Mouse (Mus musculus) liver, embryonic 14.5 days (tissue): ENCODE measurements around the gene Lmbrd1. TPM values are rescaled to one million over a fixed set of nuclear protein-coding genes. Genes with fewer than 3 reads are reported as not detected.

Source experiments
- ATAC-seq: fragments of 200-750 bp; cut with Nextera tagmentation; 2 replicates; pipeline ENCODE4 v1.8.0; 2017; ENCODE audit warnings: moderate number of reproducible peaks, mild to moderate bottlenecking, moderate library complexity; ENCODE audit not compliant: insufficient read depth
- DNase-seq, 3 experiments: peaks; one replicate each; pipeline ENCODE4 v3.0.0-alpha.2; 2012 to 2013; ENCODE audit warnings: low read depth in 3 of 3, low spot score in 3 of 3
- H3K27ac ChIP-seq: fragments of 300-500 bp; sonication (generic); 2 replicates; pipeline ENCODE4 v1.5.1; 2014; ENCODE audit warnings: moderate library complexity, mild to moderate bottlenecking, control low read depth, inconsistent platforms
- H3K27me3 ChIP-seq: fragments of 300-500 bp; sonication (generic); 2 replicates; pipeline ENCODE4 v1.6.1; 2014; ENCODE audit warnings: mild to moderate bottlenecking, low read length, moderate library complexity; ENCODE audit not compliant: control insufficient read depth, insufficient read depth
- H3K36me3 ChIP-seq: fragments of 300-500 bp; sonication (generic); replicated peaks from 2 replicates; pipeline ENCODE4 v1.6.1; 2014; ENCODE audit warnings: low read depth; ENCODE audit not compliant: control insufficient read depth, insufficient read depth
- H3K4me1 ChIP-seq, 2 experiments: fragments of 200-500 bp in 1 of 2; fragments of 300-500 bp in 1 of 2; sonication (generic) in 1 of 2; replicated peaks; 2 replicates each; pipeline ENCODE4 v1.6.1; 2012 to 2014; ENCODE audit warnings: antibody characterized with exemption in 1 of 2, inconsistent platforms in 1 of 2, low read length in 1 of 2; ENCODE audit not compliant: control insufficient read depth in 2 of 2, insufficient read depth in 2 of 2
- H3K4me2 ChIP-seq: fragments of 300-500 bp; sonication (generic); 2 replicates; pipeline ENCODE4 v1.6.1; 2014; ENCODE audit warnings: low read depth, mild to moderate bottlenecking, control low read depth, moderate library complexity
- H3K4me3 ChIP-seq, 2 experiments: fragments of 200-500 bp in 1 of 2; fragments of 300-500 bp in 1 of 2; sonication (generic) in 1 of 2; 2 replicates each; pipeline ENCODE4 v1.5.1; 2012 to 2014; ENCODE audit warnings: low read depth in 2 of 2, low read length in 2 of 2, mild to moderate bottlenecking in 2 of 2, control low read depth in 1 of 2, inconsistent platforms in 1 of 2, moderate library complexity in 1 of 2; ENCODE audit not compliant: insufficient read depth in 1 of 2
- H3K9ac ChIP-seq: fragments of 300-500 bp; sonication (generic); replicated peaks from 2 replicates; pipeline ENCODE4 v1.6.1; 2014; ENCODE audit warnings: mild to moderate bottlenecking, control low read depth, moderate library complexity
- H3K9me3 ChIP-seq: fragments of 300-500 bp; sonication (generic); 2 replicates; pipeline ENCODE4 v1.6.1; 2016; ENCODE audit warnings: low read length, mixed read lengths; ENCODE audit not compliant: control insufficient read depth
- CTCF ChIP-seq: IDR thresholded peaks from 2 replicates; pipeline ENCODE4 v1.5.1; 2016; ENCODE audit warnings: antibody characterized with exemption, low read depth, control low read depth
- EP300 ChIP-seq: IDR thresholded peaks from 2 replicates; pipeline ENCODE4 v1.6.1; 2016; ENCODE audit warnings: antibody characterized with exemption, low read depth
- WGBS: fragments of 180-500 bp; shearing (Covaris S2); extraction: QIAGEN DNeasy Blood & Tissue Kit; methylation state at CpG from one replicate; pipeline ENCODE4 v1.1.7; 2014; ENCODE audit not compliant: insufficient replicate concordance; 5-methylcytosine and 5-hydroxymethylcytosine counted together
- polyA plus RNA-seq, 2 experiments: library from polyadenylated mRNA; depleted of rRNA in 1 of 2; stranded (reverse) in 1 of 2; unstranded in 1 of 2; fragments of >200 nt; fragmentation: Nextera tagmentation in 1 of 2; extraction: Ambion mirVana in 1 of 2; gene quantifications; 2 replicates each; pipeline versions ENCODE4 v1.2.1 to v1.2.3; 2012 to 2014

Gene Lmbrd1
- polyA plus RNA-seq, 2 experiments, result 5.9 to 12.6 TPM

DNA sequence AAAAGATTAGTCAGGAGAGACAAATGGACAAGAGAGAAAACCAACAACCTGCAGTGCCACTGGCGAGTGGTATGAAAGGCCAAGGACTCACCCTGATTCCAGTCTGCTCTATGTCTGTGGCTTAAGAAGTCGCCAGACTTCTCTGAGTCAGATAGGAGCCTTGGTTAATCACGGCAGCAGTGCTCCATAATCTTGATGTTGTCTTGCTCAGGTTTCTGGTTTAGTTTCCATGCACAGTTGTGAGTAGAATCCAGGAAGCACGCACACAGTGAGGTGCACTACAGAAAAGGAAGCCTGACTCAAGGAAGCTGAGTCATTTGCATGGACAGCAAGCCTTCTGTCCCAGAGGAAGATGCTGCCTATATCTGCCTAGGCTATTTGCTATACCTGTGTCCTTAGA, 37.9 kb downstream of the Lmbrd1 start:
- no peaks in the 10 kb centered on the region for H3K9me3 ChIP-seq
- TF ChIP-seq EP300 (no peak), CTCF (no peak)
- WGBS, result 70% methylated on average over 4 of the region's 4 CpGs
- H3K4me2 ChIP-seq, result no peak overlapping the region
- no peaks in the 10 kb centered on the region for H3K27me3 ChIP-seq
- H3K9ac ChIP-seq, result no peak overlapping the region
- no peak overlapping the region for H3K27ac ChIP-seq
- H3K36me3 ChIP-seq, result no peaks in the 10 kb centered on the region
- ATAC-seq (no peak), DNase-seq (no peak)
- no peaks in the 10 kb centered on the region for H3K4me1 ChIP-seq
- no peak overlapping the region for H3K4me3 ChIP-seq

DNA sequence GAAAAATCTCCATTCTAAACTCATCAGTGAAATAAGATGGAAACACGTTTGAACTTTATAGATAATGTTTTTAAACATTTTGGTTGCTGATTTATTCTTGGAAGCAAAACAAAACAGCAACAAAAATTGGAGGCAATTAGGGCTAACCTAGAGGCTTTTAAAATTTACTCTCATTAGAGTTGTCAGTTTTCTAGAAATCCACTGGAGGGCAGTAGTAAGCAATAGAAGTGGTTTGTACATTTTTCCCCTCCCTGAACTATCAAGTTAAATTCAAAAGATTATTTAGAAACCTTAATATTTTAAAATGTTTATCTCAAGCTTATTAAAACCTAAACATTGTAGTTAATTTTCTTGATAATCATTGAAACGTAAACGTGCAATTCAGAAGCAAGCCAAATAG, 41.2 kb downstream of the Lmbrd1 start:
- no peak overlapping the region for H3K9ac ChIP-seq
- H3K27ac ChIP-seq, result no peak overlapping the region
- no peak for TF ChIP-seq EP300
- no peak for TF ChIP-seq CTCF
- 55% methylated on average over 3 of the region's 3 CpGs for WGBS
- ATAC-seq (no peak), DNase-seq (no peak)
- no peaks in the 10 kb centered on the region for H3K4me1 ChIP-seq
- no peaks in the 10 kb centered on the region for H3K36me3 ChIP-seq
- H3K27me3 ChIP-seq, result no peaks in the 10 kb centered on the region
- no peak overlapping the region for H3K4me2 ChIP-seq
- H3K4me3 ChIP-seq, result no peak overlapping the region
- H3K9me3 ChIP-seq, result no peaks in the 10 kb centered on the region

DNA sequence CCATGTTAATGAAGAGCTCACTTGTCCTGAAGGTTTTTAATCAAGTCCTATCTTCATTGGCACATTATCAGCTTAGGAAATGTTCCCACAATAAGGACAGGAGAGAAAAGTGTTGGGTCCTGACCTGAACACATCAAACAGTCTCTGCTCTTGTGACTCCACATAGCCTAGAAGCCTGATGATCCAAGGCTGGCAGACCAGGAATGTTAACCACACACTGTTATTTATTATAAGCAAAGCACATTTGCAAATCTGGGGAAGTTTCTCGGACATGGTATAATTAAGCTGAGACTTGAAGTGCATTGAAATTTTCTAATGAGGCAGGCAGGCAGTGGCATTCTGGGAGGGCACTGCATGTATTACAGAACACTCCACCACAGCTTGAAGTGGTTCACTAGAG, 41.8 kb downstream of the Lmbrd1 start:
- Histone ChIP-seq H3K9ac (no peak overlapping the region), H3K27ac (no peak overlapping the region), H3K36me3 (no peaks in the 10 kb centered on the region), H3K4me3 (no peak overlapping the region), H3K4me1 (no peaks in the 10 kb centered on the region), H3K9me3 (no peaks in the 10 kb centered on the region), H3K4me2 (no peak overlapping the region), H3K27me3 (no peaks in the 10 kb centered on the region)
- TF ChIP-seq CTCF (no peak), EP300 (no peak)
- WGBS, result 66% methylated on average over 1 of the region's 1 CpGs
- DNase-seq (no peak), ATAC-seq (no peak)

DNA sequence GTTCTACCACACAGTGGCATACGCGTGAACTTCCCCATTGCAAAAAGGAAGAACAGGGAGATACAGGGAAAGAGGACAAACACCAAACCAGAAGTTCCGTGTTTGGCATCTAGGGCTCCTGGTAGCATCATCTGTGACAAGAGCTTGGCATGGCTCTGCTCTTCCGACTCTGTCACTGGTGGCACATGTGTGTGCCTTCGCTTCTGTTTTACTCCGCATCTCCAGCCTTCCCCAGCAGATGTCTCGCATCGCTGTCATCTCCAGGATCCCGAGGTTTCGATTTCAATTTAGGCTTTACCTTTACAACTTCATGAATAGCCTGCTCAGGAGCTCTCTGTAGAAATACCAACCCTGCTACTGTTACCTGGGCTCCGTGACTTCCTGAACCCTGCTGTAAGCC, 51.4 kb downstream of the Lmbrd1 start:
- Histone ChIP-seq H3K27me3 (no peaks in the 10 kb centered on the region), H3K36me3 (no peaks in the 10 kb centered on the region; the same call in 1 of the 2 replicates), H3K4me1 (no peaks in the 10 kb centered on the region), H3K27ac (no peak overlapping the region), H3K4me3 (no peak overlapping the region), H3K9me3 (no peaks in the 10 kb centered on the region), H3K9ac (no peak overlapping the region), H3K4me2 (no peak overlapping the region)
- DNase-seq (no peak), ATAC-seq (no peak)
- TF ChIP-seq EP300 (no peak), CTCF (no peak)
- 85% methylated on average over 11 of the region's 11 CpGs for WGBS

DNA sequence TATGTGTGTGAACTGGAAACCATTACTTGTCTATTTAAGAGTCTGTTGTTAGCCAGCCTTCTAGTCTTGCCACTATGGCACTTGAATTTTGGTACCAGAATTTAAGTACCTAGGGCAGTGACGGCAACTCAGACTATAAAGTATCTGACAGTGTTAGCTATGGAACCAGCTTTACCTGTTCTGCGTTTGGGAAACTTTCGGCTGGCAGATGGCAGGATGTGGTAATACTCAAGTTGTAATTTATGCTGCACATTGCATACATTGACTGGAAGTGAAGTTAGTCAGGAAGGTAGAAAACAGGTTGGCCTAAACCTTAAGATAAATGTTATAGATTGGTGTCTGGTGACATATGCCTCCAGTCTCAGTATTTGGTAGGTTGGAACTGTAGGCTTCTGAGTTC, 53.9 kb downstream of the Lmbrd1 start:
- TF ChIP-seq CTCF (no peak), EP300 (no peak)
- DNase-seq (no peak), ATAC-seq (no peak)
- H3K4me2 ChIP-seq, result no peak overlapping the region
- no peak overlapping the region for H3K27ac ChIP-seq
- no peaks in the 10 kb centered on the region for H3K9me3 ChIP-seq
- no peaks in the 10 kb centered on the region for H3K27me3 ChIP-seq
- WGBS, result 77% methylated on average over 3 of the region's 3 CpGs
- no peaks in the 10 kb centered on the region; the same call in 1 of the 2 replicates for H3K36me3 ChIP-seq
- no peak overlapping the region for H3K9ac ChIP-seq
- no peak overlapping the region for H3K4me3 ChIP-seq
- H3K4me1 ChIP-seq, result no peaks in the 10 kb centered on the region
